Mouse (Mus musculus) liver, postnatal 0 days (tissue): ENCODE measurements around the gene 2610301B20Rik. TPM values are rescaled to one million over a fixed set of nuclear protein-coding genes. Genes with fewer than 3 reads are reported as not detected.

Experiments used
- ATAC-seq: fragments of 200-750 bp; cut with Nextera tagmentation; 2 replicates; pipeline ENCODE4 v1.8.0; 2017; ENCODE audit warnings: mild to moderate bottlenecking, moderate library complexity
- DNase-seq: peaks from one replicate; pipeline ENCODE4 v3.0.0-alpha.2; 2016
- H3K27ac ChIP-seq: fragments of 300-500 bp; sonication (generic); 2 replicates; pipeline ENCODE4 v1.5.1; 2014; ENCODE audit warnings: antibody characterized with exemption, moderate library complexity, mild to moderate bottlenecking, low read depth
- H3K27me3 ChIP-seq: fragments of 300-500 bp; sonication (generic); 2 replicates; pipeline ENCODE4 v1.6.1; 2014; ENCODE audit warnings: low read length, control low read depth, mixed read lengths; ENCODE audit not compliant: insufficient read depth
- H3K36me3 ChIP-seq: fragments of 300-500 bp; sonication (generic); replicated peaks from 2 replicates; pipeline ENCODE4 v1.6.1; 2014; ENCODE audit warnings: mild to moderate bottlenecking, control low read depth, low read length, moderate library complexity, mixed read lengths; ENCODE audit not compliant: insufficient read depth
- H3K4me1 ChIP-seq: fragments of 300-500 bp; sonication (generic); 2 replicates; pipeline ENCODE4 v1.6.1; 2014; ENCODE audit warnings: antibody characterized with exemption, mild to moderate bottlenecking, control low read depth; ENCODE audit not compliant: insufficient read depth
- H3K4me2 ChIP-seq: fragments of 300-500 bp; sonication (generic); 2 replicates; pipeline ENCODE4 v1.6.1; 2014; ENCODE audit warnings: low read depth, mild to moderate bottlenecking, low read length, moderate library complexity, mixed read lengths
- H3K4me3 ChIP-seq: fragments of 300-500 bp; sonication (generic); 2 replicates; pipeline ENCODE4 v1.5.1; 2014; ENCODE audit warnings: low read depth, low read length
- H3K9ac ChIP-seq: fragments of 300-500 bp; sonication (generic); replicated peaks from 2 replicates; pipeline ENCODE4 v1.6.1; 2014; ENCODE audit warnings: mild to moderate bottlenecking, moderate library complexity
- H3K9me3 ChIP-seq: fragments of 300-500 bp; sonication (generic); 2 replicates; pipeline ENCODE4 v1.6.1; 2016; ENCODE audit warnings: mild to moderate bottlenecking, control low read depth, low read length, mixed read lengths
- CTCF ChIP-seq: sonication (generic); IDR thresholded peaks from 2 replicates; pipeline ENCODE4 v1.5.1; 2016; ENCODE audit warnings: antibody characterized with exemption, low read depth
- EP300 ChIP-seq: IDR thresholded peaks from 2 replicates; pipeline ENCODE4 v1.6.1; 2016; ENCODE audit warnings: antibody characterized with exemption, low read depth, mild to moderate bottlenecking
- WGBS: fragments of 180-500 bp; shearing (Covaris S2); extraction: QIAGEN DNeasy Blood & Tissue Kit; methylation state at CpG from one replicate; pipeline ENCODE4 v1.1.7; 2014; ENCODE audit not compliant: insufficient replicate concordance; 5-methylcytosine and 5-hydroxymethylcytosine counted together
- polyA plus RNA-seq: library from polyadenylated mRNA; unstranded; fragments of >200 nt; fragmentation: Nextera tagmentation; extraction: Ambion mirVana; gene quantifications from 2 replicates; pipeline ENCODE4 v1.2.1, GENCODE M21; 2015

2610301B20Rik gene
- polyA plus RNA-seq, 1 experiment from 2014 or later = 5.9 TPM

GRCm38 (mm10) chr4:10923180-10923579, 48.9 kb downstream of the 2610301B20Rik start:
- H3K4me2 ChIP-seq = 0 out of 2 replicates have a peak overlapping the region, but pooled peaks have one; percentile 1
- 13% methylated on average over 6 of the region's 6 CpGs for WGBS
- no peak overlapping the region for H3K9ac ChIP-seq
- no peak overlapping the region for H3K4me3 ChIP-seq
- H3K36me3 ChIP-seq = no peaks in the 10 kb centered on the region
- H3K27ac ChIP-seq = peak overlapping the region; percentile 50
- peaks cover 39% of the 10 kb centered on the region for H3K4me1 ChIP-seq
- no peaks in the 10 kb centered on the region for H3K9me3 ChIP-seq
- ATAC-seq (peak; percentile 16), DNase-seq (peak; percentile 60)
- TF ChIP-seq EP300 (no peak), CTCF (no peak)
- H3K27me3 ChIP-seq = no peaks in the 10 kb centered on the region

GRCm38 (mm10) chr4:10924140-10924539, 49.8 kb downstream of the 2610301B20Rik start:
- no peak overlapping the region for H3K4me3 ChIP-seq
- no peaks in the 10 kb centered on the region for H3K27me3 ChIP-seq
- WGBS = 48% methylated on average over 2 of the region's 2 CpGs
- H3K36me3 ChIP-seq = no peaks in the 10 kb centered on the region
- DNase-seq (peak; percentile 26), ATAC-seq (peak; percentile 80)
- TF ChIP-seq CTCF (no peak), EP300 (peak; percentile 16; the same call in 1 of the 2 replicates)
- H3K4me1 ChIP-seq = peaks cover 30% of the 10 kb centered on the region
- no peak overlapping the region for H3K9ac ChIP-seq
- H3K27ac ChIP-seq = peak overlapping the region; percentile 60
- H3K9me3 ChIP-seq = no peaks in the 10 kb centered on the region
- H3K4me2 ChIP-seq = no peak overlapping the region

GRCm38 (mm10) chr4:10924541-10924940, 50.2 kb downstream of the 2610301B20Rik start:
- DNase-seq (peak; percentile 8), ATAC-seq (no peak)
- 79% methylated on average over 5 of the region's 5 CpGs for WGBS
- no peak overlapping the region for H3K9ac ChIP-seq
- H3K27ac ChIP-seq = peak overlapping the region; percentile 60
- H3K36me3 ChIP-seq = no peaks in the 10 kb centered on the region
- no peak overlapping the region for H3K4me3 ChIP-seq
- H3K27me3 ChIP-seq = no peaks in the 10 kb centered on the region
- no peak overlapping the region for H3K4me2 ChIP-seq
- no peak for TF ChIP-seq CTCF
- TF ChIP-seq EP300 = no peak
- peaks cover 26% of the 10 kb centered on the region for H3K4me1 ChIP-seq
- no peaks in the 10 kb centered on the region for H3K9me3 ChIP-seq

GRCm38 (mm10) chr4:10926416-10926815, 52.1 kb downstream of the 2610301B20Rik start:
- ATAC-seq (no peak), DNase-seq (no peak)
- Histone ChIP-seq H3K27ac (no peak overlapping the region), H3K27me3 (no peaks in the 10 kb centered on the region), H3K4me3 (no peak overlapping the region), H3K4me2 (no peak overlapping the region), H3K36me3 (no peaks in the 10 kb centered on the region), H3K4me1 (peaks cover 29% of the 10 kb centered on the region), H3K9ac (no peak overlapping the region), H3K9me3 (no peaks in the 10 kb centered on the region)
- WGBS = 72% methylated on average over 4 of the region's 4 CpGs
- no peak for TF ChIP-seq CTCF
- no peak for TF ChIP-seq EP300

- Histone ChIP-seq H3K9ac (no peak overlapping the region), H3K9me3 (no peaks in the 10 kb centered on the region), H3K4me2 (no peak overlapping the region), H3K27me3 (no peaks in the 10 kb centered on the region), H3K4me1 (peaks cover 28% of the 10 kb centered on the region), H3K27ac (no peak overlapping the region), H3K4me3 (no peak overlapping the region), H3K36me3 (no peaks in the 10 kb centered on the region)
- DNase-seq (peak; percentile 7), ATAC-seq (no peak)
- no peak for TF ChIP-seq EP300
- TF ChIP-seq CTCF = no peak
- WGBS = 71% methylated on average over 6 of the region's 6 CpGs
These were observed 53.9 kb downstream of the 2610301B20Rik start for GRCm38 (mm10) chr4:10928158-10928557.

- ATAC-seq = no peak
- Histone ChIP-seq H3K4me1 (peaks cover 13% of the 10 kb centered on the region), H3K36me3 (no peaks in the 10 kb centered on the region), H3K9me3 (no peaks in the 10 kb centered on the region), H3K27ac (no peak overlapping the region), H3K9ac (no peak overlapping the region), H3K4me2 (no peak overlapping the region), H3K4me3 (no peak overlapping the region), H3K27me3 (no peaks in the 10 kb centered on the region)
- TF ChIP-seq EP300 (no peak), CTCF (no peak)
- WGBS = 68% methylated on average over 3 of the region's 3 CpGs
- DNase-seq = peak; percentile 10
These were observed 55.4 kb downstream of the 2610301B20Rik start for GRCm38 (mm10) chr4:10929726-10930125.

- ATAC-seq = no peak
- 72% methylated on average over 9 of the region's 9 CpGs for WGBS
- TF ChIP-seq EP300 (no peak), CTCF (no peak)
These were observed 56.7 kb downstream of the 2610301B20Rik start for GRCm38 (mm10) chr4:10931040-10931439.

More at GRCm38 (mm10) chr4:10931040-10931439, 56.7 kb downstream of the 2610301B20Rik start:
- Histone ChIP-seq H3K4me1 (peaks cover 11% of the 10 kb centered on the region), H3K27me3 (no peaks in the 10 kb centered on the region), H3K27ac (no peak overlapping the region), H3K4me2 (no peak overlapping the region), H3K9me3 (no peaks in the 10 kb centered on the region), H3K4me3 (no peak overlapping the region), H3K9ac (no peak overlapping the region), H3K36me3 (no peaks in the 10 kb centered on the region)
- peak; percentile 8 for DNase-seq
